Mouse (Mus musculus) 3T3-L1 (cell line): Measurements from ENCODE around the gene Cnfn.
"Not testable (repeated sequence)": the region's sequence is repeated elsewhere in the genome, so short reads cannot be mapped to it uniquely, and the experiment has no call there.

ENCODE experiments used
- DNase-seq: peaks from one replicate; pipeline ENCODE4 v3.0.0-alpha.2; 2015; ENCODE audit warnings: low read depth, low spot score

Gene Cnfn

GRCm38 (mm10) chr7:25369058-25369749, at the start of gene Cnfn:
Gene Cnfn, minus strand, starts transcription at chr7:25369724.
- no peak for DNase-seq

- peak; percentile 55 for DNase-seq
These were observed 48.1 kb upstream of the Cnfn start for GRCm38 (mm10) chr7:25417597-25417996.

DNA sequence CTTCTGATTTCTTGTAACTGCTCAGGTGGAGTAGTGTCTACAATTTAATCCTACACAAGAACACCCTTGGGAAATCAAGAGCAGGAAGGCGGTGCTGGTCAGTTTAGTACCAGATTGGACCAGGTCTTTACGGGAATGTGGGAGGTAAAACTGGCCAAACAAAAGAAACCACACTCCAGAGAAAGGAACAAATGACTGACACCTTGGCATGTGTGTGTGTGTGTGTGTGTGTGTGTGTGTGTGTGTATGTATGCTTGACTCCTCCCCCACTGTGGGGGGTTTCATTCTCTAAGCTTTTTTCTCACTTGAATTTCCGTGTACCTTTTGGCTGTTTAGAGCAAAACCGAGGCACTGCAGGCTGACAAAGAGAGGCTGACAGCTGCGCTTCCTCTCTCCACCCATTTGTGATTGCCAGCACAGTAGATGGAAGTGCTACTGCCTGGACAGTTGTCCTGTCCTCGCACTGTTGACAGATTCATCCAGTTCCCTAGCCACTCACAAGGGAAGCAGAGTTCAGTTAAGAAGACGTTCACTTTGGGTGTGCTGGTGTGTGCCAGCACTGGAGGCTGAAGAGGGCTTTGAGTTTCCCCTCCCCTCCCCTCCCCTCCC, 43.4 kb upstream of the Cnfn start, which contains the start of gene Cxcl17:
Gene Cxcl17 (minus strand): TSS at position 54 of the 609 bp plus-strand sequence.
- no peak for DNase-seq

DNA sequence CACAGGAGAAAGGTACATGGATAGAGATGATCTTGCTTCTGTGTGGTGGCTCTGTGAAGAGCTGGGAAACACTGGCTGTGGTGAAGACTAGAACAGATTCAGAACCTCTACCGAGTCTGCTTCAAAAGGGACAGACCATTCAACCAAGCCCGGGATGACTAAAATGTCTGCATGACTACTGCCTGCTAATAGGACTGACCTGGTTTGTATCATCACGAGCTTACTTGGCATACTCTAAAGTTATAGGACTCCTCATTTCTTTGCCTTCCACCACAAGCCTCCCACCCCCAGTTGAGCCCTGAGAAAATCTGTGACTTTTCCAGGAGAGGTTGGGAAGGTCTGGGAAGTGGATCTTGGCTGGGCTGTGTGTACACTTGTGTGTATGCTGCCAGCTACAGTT, 42.3 kb upstream of the Cnfn start:
- no peak for DNase-seq

DNA sequence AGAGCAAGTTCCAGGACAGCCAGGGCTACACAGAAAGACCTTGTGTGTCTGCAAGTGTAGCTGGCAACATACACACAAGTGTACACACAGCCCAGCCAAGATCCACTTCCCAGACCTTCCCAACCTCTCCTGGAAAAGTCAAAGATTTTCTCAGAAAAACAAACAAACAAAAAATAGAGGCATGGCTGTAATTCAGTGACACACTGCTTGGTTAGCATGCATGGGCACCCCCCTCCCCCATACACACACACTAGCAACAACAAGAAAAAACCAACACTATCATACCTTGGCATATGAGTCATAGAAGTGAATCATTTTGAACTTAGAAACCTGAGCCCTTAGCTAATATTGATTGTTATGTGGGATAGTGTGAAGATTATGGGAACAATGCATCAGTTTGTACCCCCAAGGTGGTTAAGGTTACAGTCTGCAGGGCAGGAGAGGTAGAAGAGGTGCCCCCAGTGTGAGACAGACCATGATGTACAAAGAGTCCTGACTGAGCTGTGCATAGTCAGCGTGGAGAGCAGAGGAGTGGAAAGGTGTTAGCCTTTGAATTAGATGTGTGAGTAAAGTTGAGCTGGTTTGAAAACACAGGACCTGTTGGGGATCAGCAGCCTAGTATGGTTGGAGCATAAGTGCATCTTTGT, 41.6 kb upstream of the Cnfn start:
- peak; percentile 67 for DNase-seq

DNA sequence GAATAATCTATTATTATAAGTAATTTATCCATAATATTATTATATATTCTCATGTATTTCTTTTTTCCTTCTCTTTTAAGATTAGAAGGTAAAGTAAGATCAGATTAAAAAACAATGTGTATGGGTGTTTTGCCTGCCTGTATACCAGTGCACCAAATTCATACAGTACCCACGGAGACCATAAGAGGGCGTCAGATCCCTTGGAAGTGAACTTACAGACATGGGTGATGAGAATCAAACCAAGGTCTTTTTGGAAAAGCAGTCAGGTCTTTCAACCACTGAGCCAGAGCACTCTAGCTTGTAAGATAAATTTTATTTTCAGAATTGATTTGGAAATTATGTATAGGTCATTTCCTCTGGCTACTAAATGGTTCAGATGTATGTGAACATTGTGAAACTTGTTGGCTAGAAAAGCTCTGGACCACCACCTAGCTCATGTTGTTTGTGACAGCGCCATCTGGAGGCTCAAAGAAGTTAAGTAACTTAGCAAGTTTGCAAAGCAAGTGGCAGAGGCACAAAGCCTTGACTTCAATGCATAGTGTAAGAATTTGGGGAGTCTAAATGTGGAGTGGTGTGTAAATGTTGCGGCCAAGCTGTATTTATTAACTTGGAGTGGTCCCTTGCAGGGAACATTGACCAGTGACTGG, 39.7 kb upstream of the Cnfn start:
- peak; percentile 68 for DNase-seq

DNA sequence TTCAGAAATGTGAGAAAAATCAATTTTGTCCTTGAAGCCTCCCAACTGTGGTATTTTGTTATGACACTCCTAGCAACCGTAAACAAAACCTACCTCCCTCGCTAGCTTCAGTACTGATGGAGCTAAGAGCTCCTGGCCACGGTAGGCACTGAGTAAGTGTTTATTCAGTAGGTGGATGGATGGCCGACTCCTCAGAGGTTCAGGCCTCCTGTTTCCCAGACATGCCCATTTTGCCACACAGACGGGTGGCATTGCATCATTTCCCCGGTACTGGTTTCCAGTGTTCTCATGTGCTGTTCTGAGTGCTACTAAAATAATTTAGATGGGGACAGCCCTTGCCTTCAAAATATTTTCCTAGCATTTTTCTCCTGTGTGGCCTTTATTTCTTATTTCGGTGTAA, 36.9 kb upstream of the Cnfn start:
- no peak for DNase-seq

- peak; percentile 79 for DNase-seq
These were observed 33.2 kb upstream of the Cnfn start for GRCm38 (mm10) chr7:25402671-25403101.

GRCm38 (mm10) chr7:25401986-25402385, 32.5 kb upstream of the Cnfn start:
- no peak for DNase-seq

- DNase-seq = peak; percentile 55
These were observed 32.0 kb upstream of the Cnfn start for GRCm38 (mm10) chr7:25401551-25401950.

DNA sequence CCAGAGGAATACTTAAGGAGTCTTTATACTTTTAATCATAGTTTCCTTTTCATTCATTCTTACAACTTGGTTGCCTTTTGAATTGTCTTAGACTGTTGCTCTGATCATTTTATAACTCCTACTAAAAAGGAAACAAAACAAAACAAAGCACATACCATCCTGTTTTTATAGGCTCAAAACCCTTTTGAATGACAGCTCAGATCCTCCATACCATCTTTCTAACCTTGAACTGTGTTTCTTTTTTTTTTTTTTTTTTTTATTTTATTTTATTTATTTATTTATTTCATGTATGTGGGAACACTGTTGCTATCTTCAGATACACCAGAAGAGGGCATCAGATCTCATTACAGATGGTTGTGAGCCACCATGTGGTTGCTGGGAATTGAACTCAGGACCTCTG, 29.5 kb upstream of the Cnfn start:
- DNase-seq = not testable (repeated sequence)

- DNase-seq = no peak
These were observed 29.1 kb upstream of the Cnfn start, which contains the start of gene Lipe for GRCm38 (mm10) chr7:25398610-25399009. Gene Lipe, minus strand, starts transcription at chr7:25398710.

GRCm38 (mm10) chr7:25396621-25397020, 27.1 kb upstream of the Cnfn start:
- DNase-seq = no peak

DNA sequence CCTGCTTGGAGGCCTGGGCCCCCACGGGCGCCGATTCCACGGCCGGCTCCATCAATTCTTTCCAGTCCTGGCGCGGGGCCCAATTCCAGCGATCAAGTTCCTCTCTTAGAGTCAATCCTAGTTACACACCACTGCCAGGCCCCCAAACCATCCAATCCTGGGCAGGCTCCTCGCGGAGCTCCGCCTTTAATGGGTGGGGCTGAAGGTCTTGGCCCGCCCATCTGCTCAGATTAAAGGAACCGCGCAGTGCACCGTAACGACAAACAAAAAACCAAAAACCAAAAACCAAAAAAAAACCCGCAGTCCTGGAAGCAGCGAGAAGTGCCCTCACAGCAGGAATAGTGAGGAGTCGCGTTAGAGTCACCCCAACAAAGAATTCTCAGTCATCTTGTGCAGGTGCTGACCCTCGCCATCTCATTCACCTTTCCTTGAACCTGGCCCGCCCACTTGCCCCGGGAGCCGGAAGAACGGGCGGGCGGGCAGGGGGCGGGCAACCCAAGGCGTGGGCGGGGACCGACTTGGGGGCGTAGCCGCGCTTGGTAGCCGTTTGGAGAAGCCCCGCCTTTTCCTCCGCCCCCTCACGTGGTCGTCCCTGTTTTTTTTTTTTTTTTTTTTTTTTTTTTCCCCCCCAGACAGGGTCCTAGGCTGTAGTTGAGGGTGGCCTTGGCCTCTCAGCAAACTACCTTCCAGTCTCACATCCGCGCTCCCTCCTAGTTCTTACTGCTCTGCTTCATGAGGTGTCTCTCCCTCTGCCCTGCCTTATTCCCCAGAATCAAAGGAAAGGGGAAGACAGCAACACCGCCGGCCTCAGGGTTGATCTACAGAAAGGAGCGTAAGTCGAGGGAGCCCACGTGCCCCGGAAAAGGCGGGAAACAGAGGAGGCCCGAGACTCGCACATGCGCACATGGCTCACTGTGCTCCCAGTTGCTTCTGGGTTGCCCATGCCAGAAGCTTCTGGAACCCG, 26.3 kb upstream of the Cnfn start:
- DNase-seq = peak; percentile 85

DNA sequence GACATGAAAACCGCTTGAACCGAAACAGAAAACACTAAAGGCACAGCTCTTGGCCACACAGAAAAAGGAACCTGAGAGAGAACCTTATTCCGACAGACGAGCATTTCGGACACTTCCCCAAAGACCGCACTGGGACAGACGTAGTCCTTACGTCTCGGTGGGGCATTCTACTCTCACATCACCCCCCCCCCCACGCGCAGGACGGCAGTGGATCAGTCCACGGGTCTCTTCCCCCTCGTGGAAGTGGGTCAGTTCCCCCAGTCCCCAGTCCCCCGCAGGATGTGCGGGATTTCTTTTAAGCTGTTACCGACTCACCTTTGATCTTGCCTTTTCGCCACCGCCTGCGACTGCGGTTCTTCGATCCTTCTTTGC, 25.6 kb upstream of the Cnfn start:
- no peak for DNase-seq

DNA sequence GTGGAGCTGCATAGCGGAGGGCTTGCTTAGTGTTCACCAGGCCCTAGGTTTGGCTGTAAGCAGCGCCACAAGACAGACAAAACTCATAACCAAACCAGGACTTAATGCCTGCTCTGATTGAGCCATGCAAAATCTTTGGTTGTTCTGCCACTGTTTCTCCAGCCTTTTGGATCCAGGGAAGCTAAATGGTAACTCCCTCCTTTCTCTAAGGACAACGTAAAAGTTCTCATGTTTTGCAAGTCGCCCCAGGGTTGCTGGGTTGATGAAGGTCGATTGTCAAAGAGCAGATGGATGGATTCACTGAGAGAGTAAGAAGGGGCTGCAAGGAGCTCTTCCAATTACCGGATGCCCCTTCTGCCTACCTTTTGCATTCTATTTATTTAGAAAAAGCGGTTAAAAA, 25.2 kb upstream of the Cnfn start:
- no peak for DNase-seq

DNA sequence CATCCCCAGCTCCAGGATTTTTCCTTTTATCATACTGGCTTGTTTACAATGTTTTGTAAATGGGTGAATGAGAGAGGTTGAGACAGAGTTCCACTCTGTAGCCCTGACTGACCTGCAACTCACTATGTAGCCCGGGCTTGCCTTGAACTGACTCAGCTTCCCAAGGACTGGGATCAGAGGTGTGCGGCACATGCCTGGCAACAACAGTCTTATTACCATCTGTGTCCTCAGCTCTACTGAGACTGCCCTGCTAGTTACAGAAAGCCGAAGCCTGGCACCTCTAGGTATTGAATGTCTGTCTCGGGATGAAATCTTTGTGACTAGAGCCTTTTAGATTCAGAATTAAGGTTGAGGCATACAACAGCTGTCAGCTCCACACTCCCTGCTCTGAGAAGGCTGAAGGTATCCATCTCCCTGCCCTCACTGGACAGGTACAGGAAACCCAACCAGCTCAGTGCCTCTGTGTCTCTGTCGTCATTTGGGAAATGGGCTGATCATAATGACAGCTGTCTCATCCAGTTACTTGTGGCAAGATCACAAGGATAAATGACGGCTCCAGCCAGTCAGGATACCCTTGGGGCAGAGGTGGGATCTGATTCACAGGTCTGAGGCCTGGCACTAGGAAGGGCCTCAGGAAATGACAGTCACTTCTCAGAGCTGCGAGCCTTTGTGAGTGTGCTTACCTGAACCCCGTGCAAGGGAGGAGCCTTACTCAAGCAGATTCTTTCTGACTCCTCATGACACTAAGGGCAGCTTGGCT, 24.1 kb upstream of the Cnfn start:
- DNase-seq = no peak

DNA sequence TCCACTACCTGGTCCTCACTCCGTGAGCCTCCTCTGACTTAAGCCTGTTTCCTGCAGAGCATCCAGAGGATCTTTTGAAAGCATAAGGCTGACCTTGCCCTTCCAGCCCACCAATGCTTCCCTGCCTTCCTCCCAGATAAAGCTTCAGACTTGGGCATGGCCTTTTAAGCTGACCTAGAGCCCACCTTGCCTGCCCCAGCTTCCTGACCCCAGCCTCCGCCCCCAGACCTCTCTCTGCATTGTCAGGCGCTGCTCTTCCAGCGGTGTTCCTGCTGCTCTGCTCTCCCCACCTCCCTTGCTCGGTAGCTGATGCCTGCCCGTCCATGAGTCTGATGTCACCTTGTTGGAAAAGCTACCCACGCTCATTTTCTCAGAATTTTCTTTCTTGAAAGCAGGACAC, 23.3 kb upstream of the Cnfn start:
- no peak for DNase-seq

GRCm38 (mm10) chr7:25391856-25392453, 22.4 kb upstream of the Cnfn start:
- DNase-seq = no peak

DNA sequence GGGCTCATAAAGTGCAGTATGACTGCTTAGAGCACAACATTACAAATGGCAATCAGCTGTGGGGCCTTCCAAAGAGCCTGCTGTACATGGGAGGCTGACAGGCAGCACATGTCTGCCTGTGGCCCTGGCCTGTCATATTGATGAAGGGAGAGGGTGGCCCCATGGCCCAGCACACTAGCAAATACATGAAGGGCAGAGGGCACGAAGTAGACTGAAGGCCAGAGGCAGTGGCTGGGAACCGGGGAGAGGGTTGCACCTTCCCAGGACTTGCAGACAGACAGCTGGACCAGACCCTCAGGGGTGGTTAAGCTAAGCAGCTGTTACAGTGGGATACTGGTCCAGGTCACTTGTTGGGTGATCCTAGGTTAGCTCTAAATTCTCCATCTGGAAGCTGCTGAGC, 21.5 kb upstream of the Cnfn start:
- DNase-seq = no peak
